Mouse (Mus musculus): Measurements from ENCODE around the gene Spink4.

DNA sequence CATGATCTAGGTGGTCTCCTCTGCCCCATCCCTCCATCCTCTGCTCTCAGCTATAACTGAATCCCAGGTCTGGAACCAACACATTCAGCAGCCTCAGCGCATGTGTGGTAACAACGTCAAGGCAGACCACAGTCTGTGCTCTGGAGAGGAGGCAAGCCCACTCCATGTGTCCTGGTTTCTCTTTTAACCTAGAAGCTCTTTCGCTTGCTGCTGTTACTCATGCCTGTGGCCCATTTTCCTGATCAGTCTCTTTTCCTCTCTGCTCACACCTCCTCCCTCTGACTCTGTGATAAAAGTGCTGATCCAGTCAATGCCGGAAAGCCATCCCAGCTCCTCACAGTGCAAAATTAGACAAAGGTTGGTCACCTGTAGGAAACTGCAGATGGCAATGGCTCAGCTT lies 29.9 kb upstream of the Spink4 start:
- TF ChIP-seq POLR2A (IDR thresholded peaks at IDR 0.05; ENCODE audit: insufficient read length, low read depth) (no peak), MYOD1 (IDR thresholded peaks at IDR 0.05; ENCODE audit: control insufficient read depth in 1 of 3, insufficient read length in 2 of 3, low read depth in 2 of 3) (no peak), MAX (IDR thresholded peaks at IDR 0.05; ENCODE audit: low read depth) (no peak), TCF12 (IDR thresholded peaks at IDR 0.05; ENCODE audit: insufficient read depth, poor library complexity, severe bottlenecking) (no peak), TCF3 (IDR thresholded peaks at IDR 0.05; ENCODE audit: insufficient read length, low read depth) (no peak), REST (IDR thresholded peaks at IDR 0.05; ENCODE audit: insufficient read depth, insufficient read length) (no peak), CEBPB (IDR thresholded peaks at IDR 0.05; ENCODE audit: insufficient read depth, poor library complexity, severe bottlenecking) (no peak)

All from myocyte (in vitro differentiated cells).